Mouse (Mus musculus) testis, adult 10 weeks (tissue): Measurements from ENCODE around the gene Polr2a. TPM values are rescaled to one million over a fixed set of nuclear protein-coding genes. Genes with fewer than 3 reads are reported as not detected.

Source experiments
- polyA plus RNA-seq: library from polyadenylated mRNA; stranded (reverse); fragments of 350-450 nt; fragmentation: Illumina TruSeq; extraction: RNeasy Lipid Tissue Mini Kit (QIAGEN cat#74804); gene quantifications from one replicate; pipeline ENCODE4 v1.2.3, GENCODE M21; 2014; ENCODE audit warnings: low read depth, low replicate concordance

Polr2a gene
- 43.5 TPM for polyA plus RNA-seq

DNA sequence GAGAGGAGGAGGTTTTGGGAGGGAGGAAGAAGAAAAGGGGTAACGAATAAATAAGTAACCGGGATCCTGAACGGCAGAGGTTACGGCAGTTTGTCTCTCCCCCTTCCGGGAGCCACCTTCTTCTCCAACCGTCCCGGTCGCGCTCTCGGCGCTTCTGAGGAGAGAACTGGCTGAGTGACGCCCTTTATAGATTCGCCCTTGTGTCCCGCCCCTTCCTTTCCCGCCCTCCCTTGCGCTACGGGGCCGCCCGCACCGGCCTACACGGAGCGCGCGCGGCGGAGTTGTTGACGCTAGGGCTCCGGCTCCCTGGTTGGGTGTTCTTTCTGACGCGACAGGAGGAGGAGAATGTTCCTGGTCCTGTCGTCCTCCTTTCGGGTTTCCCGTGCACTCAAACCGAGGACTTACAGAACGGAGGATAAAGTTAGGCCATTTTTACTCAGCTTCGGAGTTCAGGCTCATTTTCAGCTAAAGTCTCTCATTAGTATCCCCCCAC lies at the start of gene Polr2a:
Gene Polr2a, minus strand, starts transcription at position 160 of the 493 bp plus-strand sequence.

DNA sequence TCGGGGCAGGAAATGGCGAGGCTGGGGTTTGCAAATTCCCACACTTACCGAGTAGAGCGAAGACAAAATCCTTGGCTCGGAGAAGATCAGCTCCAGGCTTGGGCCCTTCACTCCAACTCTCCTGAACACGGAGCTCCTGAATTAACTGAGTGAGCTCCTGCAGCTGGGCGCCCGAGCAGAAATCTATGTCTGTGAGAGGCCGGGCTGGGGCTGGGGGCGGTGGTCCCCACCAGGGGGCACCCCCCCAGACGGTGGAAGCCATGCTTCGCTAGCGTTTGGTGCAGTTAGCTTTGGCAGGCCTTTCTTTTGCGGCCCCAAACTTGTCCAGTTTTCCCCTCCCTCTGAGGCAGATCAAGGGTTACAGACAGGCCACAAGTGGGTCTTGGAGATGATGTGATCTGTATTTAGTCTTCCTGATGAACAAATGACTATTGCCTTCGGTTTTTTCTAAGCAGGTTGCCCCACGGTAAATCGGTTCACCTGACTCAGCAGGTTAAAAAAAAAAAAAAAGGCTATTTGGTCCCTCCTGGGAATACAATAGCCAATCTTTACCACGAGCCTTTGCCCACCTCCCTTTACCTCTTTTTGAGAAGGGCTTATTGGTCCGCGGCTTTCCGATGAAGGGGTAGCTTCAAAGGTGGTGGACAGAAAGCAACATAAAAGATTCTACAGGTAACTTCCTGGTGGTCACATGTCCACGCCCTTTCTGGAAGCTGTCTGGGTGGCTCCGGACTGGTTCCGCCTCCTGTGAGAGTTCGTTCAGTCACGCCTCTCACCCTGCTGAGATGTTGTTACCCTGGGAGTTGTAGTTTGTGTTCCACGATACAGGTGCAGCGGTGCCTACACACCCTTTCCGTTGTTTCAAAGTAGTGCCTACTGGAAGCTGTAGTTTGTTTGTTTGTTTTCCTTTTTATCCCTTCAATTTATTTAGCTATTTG lies 46.8 kb upstream of the Polr2a start, which contains the start of gene Tmem102:
Gene Tmem102, minus strand, starts transcription at position 653 of the 938 bp plus-strand sequence.

DNA sequence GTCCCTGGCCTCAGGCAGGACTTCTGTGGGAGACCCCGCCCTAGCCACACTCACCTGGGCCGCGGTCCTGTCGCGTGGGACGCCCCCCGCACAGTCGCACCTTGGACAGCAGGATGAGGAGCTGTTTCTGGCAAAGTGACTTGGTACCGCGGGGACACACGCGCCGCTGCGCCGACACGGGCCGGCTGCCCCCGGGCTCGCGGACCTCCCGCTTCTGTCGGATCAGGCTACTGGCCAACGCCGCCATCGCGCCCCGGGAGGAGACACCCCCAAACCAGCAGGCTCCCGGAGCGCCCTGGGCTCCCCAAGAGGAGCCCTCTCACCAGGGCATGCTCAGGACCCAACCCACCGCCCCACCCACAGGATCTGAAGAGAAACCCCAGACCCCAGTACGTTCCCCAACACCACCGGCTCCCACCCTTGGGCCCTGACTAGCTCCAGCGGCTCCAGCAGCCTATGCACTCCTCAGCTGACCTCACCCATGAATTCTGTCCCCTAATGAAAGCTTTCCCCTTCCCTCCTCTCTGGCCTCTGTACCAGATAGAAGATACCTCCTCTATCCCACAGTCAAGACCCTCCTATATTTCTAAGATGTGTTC lies 43.0 kb upstream of the Polr2a start, which contains the start of gene Fgf11:
Gene Fgf11, minus strand, starts transcription at position 479 of the 599 bp plus-strand sequence.

DNA sequence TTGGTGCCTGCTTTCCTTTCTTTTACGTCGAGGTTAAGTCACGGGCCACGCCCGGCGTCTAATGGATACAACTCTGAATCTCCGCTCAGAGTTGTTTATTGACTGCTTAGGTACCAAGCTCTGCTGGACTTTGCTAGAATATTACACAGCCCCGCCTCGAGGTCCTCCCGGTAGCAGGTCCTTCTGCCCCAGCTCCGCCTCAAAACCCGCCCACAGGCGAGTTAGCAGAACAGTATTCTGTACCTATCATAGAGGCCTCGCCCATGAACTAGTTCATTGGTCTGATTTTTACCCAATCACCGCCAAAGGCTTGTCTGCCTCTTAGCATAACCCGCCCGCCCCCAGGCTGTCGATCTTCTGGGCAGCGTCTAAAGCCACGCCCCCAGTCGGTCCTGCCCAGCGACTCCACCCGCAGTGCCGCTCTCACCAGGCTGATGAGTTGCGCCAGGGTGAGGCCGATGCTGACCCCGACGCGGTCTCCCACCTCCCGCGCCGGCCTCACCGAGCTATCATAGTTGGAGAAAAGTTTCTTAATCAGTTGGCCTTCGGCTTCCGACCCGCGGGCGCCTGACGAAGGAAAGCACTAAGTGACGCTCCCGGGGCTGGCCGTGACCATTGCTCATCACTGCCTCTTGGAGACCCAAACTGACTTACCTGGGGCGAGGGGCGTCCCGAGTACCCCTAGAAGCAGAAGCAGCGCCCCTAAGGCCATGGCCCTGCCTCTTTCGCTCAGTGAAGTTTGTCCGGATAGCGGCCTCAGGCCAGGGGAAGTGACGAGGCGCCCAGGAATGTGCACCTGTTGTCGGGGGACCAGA lies 36.9 kb upstream of the Polr2a start, which contains the start of gene Chrnb1:
Gene Chrnb1, minus strand, starts transcription at position 776 of the 815 bp plus-strand sequence.

DNA sequence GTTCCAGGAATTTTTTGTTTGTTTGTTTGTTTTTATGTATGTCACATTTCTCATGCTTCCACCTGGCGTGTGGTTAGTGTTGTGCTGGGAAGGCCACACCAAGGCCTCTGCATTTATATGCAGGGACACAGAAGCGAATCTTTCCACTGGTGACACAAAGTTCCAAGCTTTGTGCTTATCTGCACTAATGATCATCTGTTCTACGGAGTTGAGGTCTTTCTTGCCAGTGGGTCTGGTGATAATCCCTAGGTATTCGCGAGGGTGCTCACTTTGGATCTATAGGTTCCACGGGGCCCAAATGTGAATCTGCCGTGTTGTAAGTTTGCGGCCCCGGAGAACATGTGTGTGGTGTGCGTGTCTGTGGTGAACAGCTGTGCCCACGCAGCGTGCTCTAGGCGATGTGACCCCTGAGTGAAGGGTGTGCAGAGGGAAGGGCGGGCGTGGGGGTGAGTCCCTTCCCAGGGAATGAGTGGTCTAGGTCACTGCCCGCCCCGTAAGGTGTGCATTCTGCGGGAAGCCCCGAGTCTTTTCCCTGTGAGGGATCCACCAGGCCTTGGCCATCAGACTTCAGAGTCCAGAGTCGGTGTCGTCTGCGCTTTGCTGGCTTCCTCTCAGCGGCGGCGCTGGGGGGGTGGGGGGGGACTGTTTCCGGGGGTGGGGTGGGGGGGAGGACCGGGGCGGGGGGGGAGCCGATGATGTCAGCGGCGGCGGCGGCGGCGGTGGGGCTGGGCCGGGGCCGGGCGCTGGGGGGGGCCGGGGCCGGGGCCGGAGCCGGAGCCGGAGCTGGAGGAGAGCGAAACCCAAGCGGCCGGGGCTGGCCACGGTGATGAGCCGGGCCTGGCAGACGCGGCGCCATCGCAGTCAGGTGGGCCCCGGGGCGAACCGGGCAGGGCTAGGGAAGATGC lies 7.0 kb upstream of the Polr2a start, which contains the start of gene Zbtb4:
Gene Zbtb4, plus strand, starts transcription at position 692 of the 905 bp plus-strand sequence.

DNA sequence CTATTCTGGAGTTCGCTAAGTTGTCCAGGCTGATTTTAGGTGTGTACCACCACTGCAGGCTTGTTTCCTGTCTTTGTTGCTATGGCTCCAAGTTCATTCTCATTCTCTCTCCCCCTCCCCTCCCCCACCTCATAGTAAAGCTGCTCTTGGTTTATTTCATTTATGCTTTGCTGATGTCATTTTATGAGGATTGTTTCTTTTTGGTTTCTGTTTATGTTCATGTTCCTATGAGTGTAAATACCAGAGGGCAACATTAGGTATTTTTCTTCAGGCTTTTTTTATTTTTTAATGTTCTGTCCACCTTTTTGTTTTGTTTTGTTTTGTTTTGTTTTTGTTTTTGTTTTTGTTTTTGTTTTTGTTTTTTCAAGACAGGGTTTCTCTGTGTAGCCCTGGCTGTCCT lies 3.4 kb upstream of the Polr2a start, which contains the start of gene Slc35g3:
Gene Slc35g3, minus strand, starts transcription at position 101 of the 400 bp plus-strand sequence.

DNA sequence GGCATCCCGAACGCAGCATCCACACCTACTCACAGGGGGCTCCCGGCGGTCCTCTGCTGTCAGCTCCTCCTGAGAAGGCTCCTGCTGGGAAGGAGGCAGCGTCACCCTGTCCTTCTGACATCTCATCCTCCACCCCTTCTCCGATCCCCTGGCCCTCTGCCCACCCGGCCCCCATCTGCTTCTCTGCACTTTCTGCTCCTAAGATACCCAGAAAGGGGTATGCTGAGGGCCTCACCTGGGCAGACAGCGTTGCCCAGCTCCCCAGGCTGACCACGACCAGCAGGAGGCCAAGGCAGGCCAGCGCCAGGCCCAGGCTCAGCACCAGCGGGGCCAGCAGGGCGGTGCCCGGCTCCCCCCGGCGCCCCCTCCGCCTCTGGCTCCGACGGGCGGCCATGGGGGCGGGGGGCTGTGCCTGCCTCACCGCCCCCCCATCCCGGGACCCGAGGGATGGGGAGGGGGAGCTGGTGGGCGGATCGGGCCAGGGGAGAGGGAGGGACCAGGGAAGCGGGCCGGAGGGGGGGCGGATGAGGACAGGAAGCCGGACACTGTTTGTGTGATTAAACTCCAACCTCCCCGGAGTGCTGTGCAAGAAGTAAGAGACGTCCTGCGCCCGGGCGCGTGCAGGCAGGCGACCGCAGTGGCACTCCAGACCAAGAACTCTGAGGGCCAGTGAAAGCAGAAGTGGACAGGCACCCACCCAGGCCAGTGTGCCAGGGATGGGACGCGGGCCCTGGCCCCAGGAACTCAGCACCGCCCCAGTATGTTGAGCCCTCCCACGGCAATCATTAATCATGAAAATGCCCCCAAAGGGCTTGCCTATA lies 62.9 kb downstream of the Polr2a start, which contains the start of the genes Tnfsf12 and Tnfsfm13:
Gene Tnfsf12, minus strand, starts transcription at position 489 of the 821 bp plus-strand sequence.
Gene Tnfsfm13, minus strand, starts transcription at position 738 of the 821 bp plus-strand sequence.

DNA sequence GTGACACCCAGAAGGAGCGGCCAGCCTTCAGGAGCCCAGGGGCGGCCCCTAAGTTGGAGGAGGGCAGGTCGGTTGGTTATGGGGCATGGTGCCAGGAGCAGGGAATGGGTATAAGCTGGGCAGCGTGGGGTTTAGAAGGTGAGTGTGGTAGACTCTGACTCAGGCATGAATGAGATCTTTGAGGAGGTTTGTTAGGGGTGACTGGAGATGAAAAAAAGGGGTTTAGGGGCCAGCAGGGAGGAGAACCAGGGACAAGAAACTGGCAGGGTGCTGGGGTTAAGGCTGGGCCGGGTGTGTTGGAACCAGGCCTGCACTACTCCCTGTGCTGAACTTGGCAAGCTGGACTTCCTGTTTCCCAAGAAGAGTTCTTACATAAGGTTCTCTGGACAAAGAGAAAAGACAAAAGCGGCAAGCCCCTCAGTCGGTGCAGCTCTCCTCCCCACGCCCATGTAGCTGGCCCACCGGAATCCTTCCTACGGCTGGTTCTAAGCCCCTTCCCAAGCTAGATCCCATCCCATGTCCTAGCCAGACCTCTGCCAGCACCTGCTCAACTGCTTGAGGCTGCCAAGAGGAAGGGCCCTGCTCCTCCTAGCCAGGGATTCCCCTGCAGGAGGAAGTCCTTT lies 72.8 kb downstream of the Polr2a start, which contains the start of gene Tnfsf13:
Gene Tnfsf13, minus strand, starts transcription at position 259 of the 623 bp plus-strand sequence.

Other genes starting within 250 kb of the Polr2a start
- 10.4 TPM for gene Dnah2, start 209.5 kb downstream of the Polr2a start, polyA plus RNA-seq
- 0.48 TPM for gene Efnb3, start 198.4 kb downstream of the Polr2a start, polyA plus RNA-seq
- 1.1 TPM for gene Wrap53, start 178.4 kb downstream of the Polr2a start, polyA plus RNA-seq
- gene Trp53, start 178.3 kb downstream of the Polr2a start, polyA plus RNA-seq = 2.5 TPM
- 23.7 TPM for gene Atp1b2, start 152.7 kb downstream of the Polr2a start, polyA plus RNA-seq
- 2.6 TPM for gene Shbg, start 140.7 kb downstream of the Polr2a start, polyA plus RNA-seq
- 6.7 TPM for gene Sat2, start 136.6 kb downstream of the Polr2a start, polyA plus RNA-seq
- gene Fxr2, start 125.6 kb downstream of the Polr2a start, polyA plus RNA-seq = 16.0 TPM
- gene Sox15, start 103.3 kb downstream of the Polr2a start, polyA plus RNA-seq = not detected
- 8.7 TPM for gene Mpdu1, start 96.0 kb downstream of the Polr2a start, polyA plus RNA-seq
- gene Cd68, start 92.5 kb downstream of the Polr2a start, polyA plus RNA-seq = 0.91 TPM
- 265 TPM for gene Eif4a1, start 86.2 kb downstream of the Polr2a start, polyA plus RNA-seq
- gene Senp3, start 76.6 kb downstream of the Polr2a start, polyA plus RNA-seq = 94.6 TPM
- gene Tnfsf13, start 72.9 kb downstream of the Polr2a start, polyA plus RNA-seq = 3.8 TPM
- gene Tnfsf12, start 62.8 kb downstream of the Polr2a start, polyA plus RNA-seq = 0.20 TPM
- 1.7 TPM for gene Tnfsfm13, start 62.5 kb downstream of the Polr2a start, polyA plus RNA-seq
- gene Slc35g3, start 3.3 kb upstream of the Polr2a start, polyA plus RNA-seq = 33.7 TPM
- gene Zbtb4, start 7.3 kb upstream of the Polr2a start, polyA plus RNA-seq = 3.6 TPM
- gene Chrnb1, start 37.3 kb upstream of the Polr2a start, polyA plus RNA-seq = 0.24 TPM
- gene Fgf11, start 43.2 kb upstream of the Polr2a start, polyA plus RNA-seq = 3.7 TPM
- not detected for gene Tmem102, start 47.0 kb upstream of the Polr2a start, polyA plus RNA-seq
- gene Gm39566, start 56.7 kb upstream of the Polr2a start, polyA plus RNA-seq = 131 TPM
- 15.9 TPM for gene Spem2, start 59.8 kb upstream of the Polr2a start, polyA plus RNA-seq
- 145 TPM for gene Spem1, start 63.5 kb upstream of the Polr2a start, polyA plus RNA-seq
- gene Nlgn2, start 79.1 kb upstream of the Polr2a start, polyA plus RNA-seq = 0.17 TPM
- gene Tmem256, start 79.9 kb upstream of the Polr2a start, polyA plus RNA-seq = 4.6 TPM
- 0.28 TPM for gene Plscr3, start 87.7 kb upstream of the Polr2a start, polyA plus RNA-seq
- 0.07 TPM for gene Tnk1, start 100.1 kb upstream of the Polr2a start, polyA plus RNA-seq
- 8.3 TPM for gene Tmem95, start 119.4 kb upstream of the Polr2a start, polyA plus RNA-seq
- 0.22 TPM for gene Kctd11, start 122.8 kb upstream of the Polr2a start, polyA plus RNA-seq
- 1.7 TPM for gene Acap1, start 136.9 kb upstream of the Polr2a start, polyA plus RNA-seq
- gene 2810408A11Rik, start 142.3 kb upstream of the Polr2a start, polyA plus RNA-seq = 291 TPM
- 5.5 TPM for gene Neurl4, start 142.4 kb upstream of the Polr2a start, polyA plus RNA-seq
- gene Gps2, start 155.3 kb upstream of the Polr2a start, polyA plus RNA-seq = 66.3 TPM
- 247 TPM for gene Eif5a, start 163.3 kb upstream of the Polr2a start, polyA plus RNA-seq
- 1,705 TPM for gene Ybx2, start 177.2 kb upstream of the Polr2a start, polyA plus RNA-seq
- gene Slc2a4, start 189.6 kb upstream of the Polr2a start, polyA plus RNA-seq = 0.07 TPM
- gene Cldn7, start 206.1 kb upstream of the Polr2a start, polyA plus RNA-seq = 0.36 TPM
- gene Ctdnep1, start 222.5 kb upstream of the Polr2a start, polyA plus RNA-seq = 35.9 TPM
- gene Elp5, start 223.9 kb upstream of the Polr2a start, polyA plus RNA-seq = 70.4 TPM
- gene Gabarap, start 232.5 kb upstream of the Polr2a start, polyA plus RNA-seq = 586 TPM
- gene Phf23, start 237.1 kb upstream of the Polr2a start, polyA plus RNA-seq = 12.7 TPM
- gene Dvl2, start 242.0 kb upstream of the Polr2a start, polyA plus RNA-seq = 0.98 TPM